Mouse (Mus musculus): ENCODE measurements at regions not wholly inside any gene's neighbourhood (a gene's known extent, or its start where the extent isn't known, plus 50 kb on each side); places are given as distances from the start of the nearest gene placed in this dataset.

GRCm38 (mm10) chr15:90309664-90310063, 85.6 kb downstream of the Alg10b start:
- TF ChIP-seq EP300 (IDR thresholded peaks at IDR 0.05; ENCODE audit: low read depth), result no peak
- TF ChIP-seq CTCF (IDR thresholded peaks at IDR 0.05; ENCODE audit: low read depth), result no peak
